Mouse (Mus musculus) left cerebral cortex, postnatal 36 days (tissue): Measurements from ENCODE around the gene Eps15. TPM values are rescaled to one million over a fixed set of nuclear protein-coding genes. Genes with fewer than 3 reads are reported as not detected.
"Not testable (repeated sequence)": the region's sequence is repeated elsewhere in the genome, so short reads cannot be mapped to it uniquely, and the experiment has no call there.

ENCODE experiments used
- DNase-seq, 2 experiments: peaks; one replicate each; pipeline ENCODE4 v3.0.0; 2021 to 2022; ENCODE audit warnings: low spot score in 2 of 2, mixed read lengths in 1 of 2
- intact Hi-C: fragments of 180-260 bp; cut with DNase I; formaldehyde crosslinking; loops from one replicate; pipeline ENCODE4 v1.15.1; 2025
- total RNA-seq, 2 experiments: library from RNA; stranded (reverse); gene quantifications; 2 replicates each; pipeline ENCODE4 v1.2.3; 2021

Eps15 gene
- total RNA-seq, 2 experiments from 2014 or later: 184 to 202 TPM

DNA sequence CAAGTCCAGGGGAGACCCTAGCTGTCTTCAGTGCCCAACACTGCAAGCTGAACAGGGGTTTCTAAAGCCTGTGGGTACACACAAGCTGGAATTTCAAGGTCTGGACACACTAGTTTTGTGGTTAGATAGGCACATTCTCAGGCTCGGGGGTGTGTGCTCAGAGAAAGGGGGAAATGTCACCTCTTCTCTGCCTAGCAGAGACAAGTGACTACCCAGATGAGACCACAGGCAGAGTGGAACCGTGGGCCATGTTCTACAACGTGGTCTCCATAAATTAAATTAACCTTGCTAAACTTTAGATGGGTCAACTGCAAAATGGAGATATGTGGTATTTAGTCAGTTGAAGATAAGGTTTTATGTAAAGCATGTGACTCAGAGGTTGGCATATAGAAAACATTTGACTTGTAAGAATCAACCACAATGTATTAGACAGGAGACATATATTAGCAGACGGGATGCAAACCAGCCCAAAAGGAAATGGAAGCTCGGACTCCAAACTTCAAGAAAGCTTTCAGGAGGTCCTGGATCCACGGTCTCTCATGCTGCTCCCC, 113.2 kb downstream of the Eps15 start:
- DNase-seq: no peak
- intact Hi-C loops: no loop called here

DNA sequence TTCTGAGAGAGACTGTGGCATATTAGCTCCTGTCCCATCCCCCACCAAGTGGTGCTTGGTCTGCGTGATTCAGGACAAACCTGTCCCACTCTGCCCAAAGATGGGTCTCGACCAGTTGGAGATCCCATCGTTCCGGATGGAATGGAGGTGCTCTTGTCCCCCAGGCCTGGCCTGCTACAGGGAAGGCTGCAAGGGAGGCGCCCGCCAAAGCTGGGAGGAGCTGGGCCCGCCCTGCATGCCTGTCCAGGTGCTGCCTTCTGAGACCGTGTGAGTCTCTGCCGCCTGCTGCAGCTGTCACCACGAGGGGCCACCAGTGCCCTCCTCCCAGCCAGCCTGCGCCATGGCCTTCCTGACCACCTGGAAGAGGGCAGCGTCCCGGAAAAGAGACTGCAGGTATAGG, 113.8 kb downstream of the Eps15 start:
- intact Hi-C loops: no loop called here
- DNase-seq: no peak

DNA sequence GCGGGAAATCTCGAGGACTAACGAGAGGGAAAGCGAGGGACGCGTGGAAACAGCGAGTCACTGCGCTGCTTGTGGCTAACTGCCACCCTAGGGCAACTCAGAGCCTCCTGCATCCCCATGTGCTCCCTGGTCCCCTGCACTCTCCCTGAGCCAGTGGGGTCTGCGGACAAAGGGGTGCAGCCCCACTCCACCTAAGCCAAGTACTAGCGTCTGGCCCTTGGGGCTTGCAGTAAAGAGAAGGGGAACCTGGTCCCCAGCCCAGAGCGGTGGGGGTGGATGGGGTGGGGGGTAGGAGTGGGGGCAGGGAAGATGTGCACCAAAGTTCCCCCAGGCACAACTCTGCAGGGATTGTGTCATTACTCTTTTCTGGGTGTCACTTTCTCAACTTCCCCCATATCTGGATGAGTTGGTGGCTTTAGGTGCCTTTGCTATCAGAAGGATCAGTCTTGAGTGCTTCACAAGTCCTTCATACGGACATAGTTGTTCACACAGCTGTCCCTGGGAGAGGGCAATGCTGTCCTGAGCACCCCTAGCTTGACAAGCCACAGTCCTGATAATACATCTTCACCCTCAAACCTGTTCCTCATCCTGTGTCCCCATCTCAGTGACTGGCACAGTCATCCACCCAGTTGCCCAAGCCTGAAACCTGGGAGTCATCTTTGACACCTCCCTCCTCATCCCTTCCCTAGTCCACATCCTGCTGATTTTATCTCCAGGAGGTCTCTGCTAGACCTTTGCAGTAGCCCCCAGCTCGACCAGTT, 114.4 kb downstream of the Eps15 start:
- DNase-seq: no peak
- intact Hi-C loops: no loop called here

GRCm38 (mm10) chr4:109400366-109400980, 120.4 kb downstream of the Eps15 start:
- intact Hi-C loops: no loop called here
- DNase-seq: no peak

DNA sequence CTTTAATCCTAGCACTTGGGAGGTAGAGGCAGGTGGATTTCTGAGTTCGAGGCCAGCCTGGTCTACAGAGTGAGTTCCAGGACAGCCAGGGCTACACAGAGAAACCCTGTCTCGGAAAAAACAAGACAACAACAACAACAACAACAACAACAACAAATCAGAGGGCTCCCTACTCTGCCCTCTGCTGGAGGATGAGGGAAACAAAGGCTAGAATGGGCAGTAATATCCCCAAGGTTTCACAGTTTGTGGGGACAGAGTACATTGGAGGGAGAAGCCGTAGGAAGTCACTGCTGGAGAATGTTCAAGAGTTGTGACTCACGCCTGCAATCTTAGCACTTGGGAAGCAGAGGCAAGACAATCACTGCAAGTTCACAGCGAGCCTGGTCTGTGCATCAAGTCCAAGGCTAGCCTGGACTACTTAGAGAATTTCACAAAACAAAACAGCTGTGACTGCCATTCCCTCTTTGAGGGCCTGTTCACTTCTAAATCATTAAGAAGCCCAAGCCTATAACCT, 121.2 kb downstream of the Eps15 start:
- intact Hi-C loops: no loop called here
- DNase-seq: no peak

GRCm38 (mm10) chr4:109404908-109405307, 124.8 kb downstream of the Eps15 start:
- intact Hi-C loops: not testable (repeated sequence)

GRCm38 (mm10) chr4:109405415-109405814, 125.3 kb downstream of the Eps15 start:
- intact Hi-C loops: no loop called here
- no peak for DNase-seq

More at GRCm38 (mm10) chr4:109404908-109405307, 124.8 kb downstream of the Eps15 start:
- DNase-seq: not testable (repeated sequence)

- DNase-seq: peak; percentile 23 to 29
- intact Hi-C loops: no loop called here
Observed at GRCm38 (mm10) chr4:109406054-109406485, 126.0 kb downstream of the Eps15 start.

GRCm38 (mm10) chr4:109406486-109407175, 126.6 kb downstream of the Eps15 start, which contains the start of gene Ttc39a:
Gene Ttc39a, plus strand, starts transcription at chr4:109406623.
- peak; percentile 34 to 39 for DNase-seq
- intact Hi-C loops: no loop called here

GRCm38 (mm10) chr4:109407176-109407520, 127.1 kb downstream of the Eps15 start:
- intact Hi-C loops: no loop called here
- DNase-seq: no peak

- intact Hi-C loops: no loop called here
- no peak for DNase-seq
Observed at GRCm38 (mm10) chr4:109407701-109408485, 127.8 kb downstream of the Eps15 start.

DNA sequence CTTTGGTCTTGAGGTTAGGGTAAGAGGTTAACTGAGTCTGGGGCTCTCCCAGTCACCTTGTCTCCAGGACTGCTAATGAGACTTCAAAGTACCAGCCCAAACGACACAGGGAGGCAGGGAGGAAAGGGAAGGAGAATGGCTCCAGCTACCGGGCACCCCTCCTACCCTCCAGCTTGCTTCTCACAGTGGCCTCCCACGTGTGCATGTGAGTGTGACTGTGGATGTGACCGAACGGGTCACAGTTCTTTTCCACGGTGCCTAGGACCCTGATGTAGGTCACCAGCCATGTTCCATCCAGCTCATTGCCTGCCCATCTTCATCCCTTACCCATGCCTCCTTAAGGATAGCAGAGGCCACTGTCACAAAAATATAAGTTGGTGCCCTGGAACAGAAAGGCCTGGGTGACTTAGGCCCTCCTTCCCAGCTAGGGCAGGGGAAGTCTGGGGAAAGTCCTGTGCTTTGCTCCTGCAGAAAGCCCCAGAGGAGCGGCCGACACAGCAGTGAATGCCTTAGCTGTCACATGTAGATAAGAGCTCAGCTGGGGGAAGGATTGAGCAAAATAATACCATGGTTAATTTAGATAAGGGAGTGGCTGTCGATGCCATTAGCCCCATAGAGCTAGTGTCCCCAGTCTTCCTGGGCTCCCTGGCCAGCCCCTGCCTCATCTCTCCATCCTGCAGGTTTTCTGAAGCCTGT, 130.8 kb downstream of the Eps15 start:
- DNase-seq: no peak
- intact Hi-C loops: no loop called here

- intact Hi-C loops: no loop called here
- DNase-seq: no peak
Observed at GRCm38 (mm10) chr4:109411377-109411967, 131.4 kb downstream of the Eps15 start.

DNA sequence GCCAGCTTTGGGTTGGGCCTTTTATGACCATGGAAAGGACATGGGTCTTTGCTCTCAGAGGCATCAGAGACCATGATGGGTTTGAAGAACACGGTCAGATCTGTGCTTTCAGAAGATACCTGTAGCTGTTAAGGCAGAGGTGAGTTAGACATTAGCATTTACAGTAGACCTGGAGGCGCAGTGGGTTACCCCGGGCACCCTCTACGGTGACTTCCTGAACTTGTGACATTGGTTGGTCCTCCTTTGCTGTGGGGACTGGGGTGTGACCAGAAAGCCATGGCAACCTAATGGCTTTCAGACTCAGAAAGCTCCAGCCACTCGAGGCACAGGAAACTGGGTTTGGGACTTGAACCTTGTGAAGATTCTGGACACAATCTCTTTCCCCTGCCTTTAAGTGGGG, 132.2 kb downstream of the Eps15 start:
- intact Hi-C loops: no loop called here
- DNase-seq: no peak

- intact Hi-C loops: no loop called here
- no peak for DNase-seq
Observed at GRCm38 (mm10) chr4:109417998-109418397, 137.9 kb downstream of the Eps15 start.

DNA sequence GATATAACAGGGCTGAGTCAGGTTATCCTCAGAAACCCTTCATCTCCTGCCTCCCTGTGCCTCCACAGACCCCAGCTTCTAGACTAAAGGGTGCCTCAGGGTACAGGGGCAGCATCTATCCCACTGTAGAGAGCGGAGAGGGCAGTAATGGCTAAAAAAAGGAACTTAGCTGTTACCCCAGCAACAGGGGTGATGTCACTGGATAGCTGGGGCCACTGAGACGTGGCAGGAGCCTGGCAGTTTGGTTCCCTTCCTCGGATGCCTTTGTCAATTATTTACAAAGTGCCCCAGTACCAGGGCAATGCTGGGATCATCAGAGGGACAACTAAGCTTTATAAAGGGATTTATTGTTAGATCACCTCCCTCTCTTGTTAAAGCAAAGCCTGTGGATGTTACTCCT, 138.9 kb downstream of the Eps15 start:
- no peak for DNase-seq
- intact Hi-C loops: no loop called here

DNA sequence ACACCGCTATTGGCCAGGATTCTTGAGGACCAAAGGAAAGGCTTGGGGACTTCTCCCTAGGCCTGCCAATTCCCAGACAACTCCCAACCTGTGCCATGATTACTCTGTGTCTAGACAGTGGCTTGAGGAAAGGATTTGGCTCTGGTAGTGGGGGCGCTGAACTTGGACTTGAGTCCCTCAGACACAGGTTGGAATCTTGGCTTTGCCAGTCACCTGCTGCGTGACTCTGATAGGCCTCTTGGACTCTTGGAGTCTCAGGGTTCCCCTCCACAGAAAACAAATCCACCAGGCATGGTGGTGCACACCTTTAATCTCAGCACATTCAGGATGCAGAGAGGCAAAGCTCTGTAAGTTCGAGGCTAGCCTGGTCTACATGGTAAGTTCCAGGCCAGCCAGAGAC, 139.5 kb downstream of the Eps15 start:
- DNase-seq: no peak
- intact Hi-C loops: no loop called here

GRCm38 (mm10) chr4:109420138-109420795, 140.2 kb downstream of the Eps15 start:
- intact Hi-C loops: no loop called here
- no peak for DNase-seq
